Comparison of ENCODE assay signal across 8 mouse cellular contexts in the genomic region with DNA sequence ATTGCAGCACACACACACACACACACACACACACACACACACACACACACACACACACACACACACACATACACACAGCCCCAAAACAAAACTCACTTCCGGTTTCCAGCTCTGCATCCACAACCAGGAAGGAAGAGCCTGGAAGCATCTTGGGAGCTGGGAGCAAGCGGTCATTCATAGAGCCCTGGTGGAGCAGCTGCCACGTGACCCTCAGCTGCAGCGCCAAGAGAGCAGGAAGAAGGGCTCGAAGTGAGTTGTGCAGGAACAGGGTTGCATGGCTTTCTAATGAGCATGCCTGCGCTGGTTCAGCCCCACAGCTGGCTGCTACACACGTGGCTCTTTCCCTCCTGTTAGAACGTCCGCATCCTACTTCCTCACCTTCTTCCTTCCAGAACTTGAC. TPM values are rescaled to one million over a fixed set of nuclear protein-coding genes. Genes with fewer than 3 reads are reported as not detected.
A peak's percentile ranks its signal among the peaks of the same experiment; 100 is the strongest.
DNase-seq lines count a peak whose midpoint lies in the region; ATAC-seq and TF ChIP-seq lines count a peak whose summit lies in the region.

No protein-coding gene starts in this region.

- H3K4me2 ChIP-seq in CH12.LX (ENCODE audit: insufficient read depth, low read depth, poor library complexity, severe bottlenecking): no peak overlapping the region
- peak overlapping the region; percentile 27 for H3K4me2 ChIP-seq in limb, embryonic 14.5 days (replicated peaks; ENCODE audit: low read depth, low read length, severe bottlenecking)

- H3K36me3 ChIP-seq in CH12.LX (replicated peaks in 1 of 2; ENCODE audit: control insufficient read depth in 1 of 2, insufficient read depth in 1 of 2, low read length in 1 of 2): no peaks in the 10 kb centered on the region
- no peaks in the 10 kb centered on the region for H3K36me3 ChIP-seq in limb, embryonic 14.5 days (ENCODE audit: control insufficient read depth, insufficient read depth, low read length)

- intact Hi-C loops in heart, postnatal 14 days (cut with DNase I): no loop called here

- no peaks in the 10 kb centered on the region for H3K79me2 ChIP-seq in CH12.LX (replicated peaks; ENCODE audit: control insufficient read depth, extremely low read depth, insufficient read depth, poor library complexity, severe bottlenecking)

- no peak for ATAC-seq in limb, embryonic 14.5 days (ENCODE audit: low FRiP score, low read depth)

- no peak for DNase-seq in CH12.LX (ENCODE audit: extremely low read depth)
- peak; percentile 37 for DNase-seq in brain, embryonic 14.5 days (ENCODE audit: low read depth)
- peak; percentile 48 to 62 for DNase-seq in heart, postnatal 14 days
- no peak for DNase-seq in limb, embryonic 14.5 days (ENCODE audit: low spot score)
- no peak for DNase-seq in urinary bladder, postnatal 36 days (ENCODE audit: low spot score in 2 of 2)
- no peak for DNase-seq in spleen, postnatal 10 days (ENCODE audit: low spot score in 2 of 2)
- no peak for DNase-seq in layer of hippocampus, adult 9-10 months (ENCODE audit: low spot score)
- no peak for DNase-seq in urinary bladder, postnatal 25 days (ENCODE audit: low spot score)

- H3K27ac ChIP-seq in CH12.LX (ENCODE audit: insufficient read depth, low read depth): no peak overlapping the region
- no peak overlapping the region for H3K27ac ChIP-seq in limb, embryonic 14.5 days (replicated peaks; ENCODE audit: low read depth, low read length)

- H3K9ac ChIP-seq in CH12.LX (ENCODE audit: insufficient read depth, low read depth): no peak overlapping the region
- H3K9ac ChIP-seq in limb, embryonic 14.5 days (ENCODE audit: low read depth, low read length, severe bottlenecking): no peak overlapping the region

- H3K4me1 ChIP-seq in CH12.LX (ENCODE audit: control insufficient read depth in 1 of 2, insufficient read depth in 2 of 2): peaks cover 4 to 18% of the 10 kb centered on the region in 2 experiments; a peak in 3 of 4 replicates
- peaks cover 45% of the 10 kb centered on the region for H3K4me1 ChIP-seq in limb, embryonic 14.5 days (ENCODE audit: control insufficient read depth, insufficient read depth, low read length)

- TF ChIP-seq EP300 in CH12.LX (IDR thresholded peaks at IDR 0.05; ENCODE audit: low read length): no peak

- no peaks in the 10 kb centered on the region for H3K27me3 ChIP-seq in CH12.LX (replicated peaks)
- H3K27me3 ChIP-seq in limb, embryonic 14.5 days (ENCODE audit: control insufficient read depth, insufficient read depth, low read length): no peaks in the 10 kb centered on the region

- no peaks in the 10 kb centered on the region for H3K9me3 ChIP-seq in CH12.LX (replicated peaks; ENCODE audit: low read length)
- no peaks in the 10 kb centered on the region for H3K9me3 ChIP-seq in limb, embryonic 14.5 days (ENCODE audit: control insufficient read depth, low read length)

- TF ChIP-seq CTCF in CH12.LX (conservative IDR thresholded peaks at IDR 0.05 in 1 of 2, IDR thresholded peaks at IDR 0.05 in 1 of 2; ENCODE audit: low read depth in 2 of 2, low read length in 2 of 2): no peak
- TF ChIP-seq CTCF in brain, embryonic 14.5 days (IDR thresholded peaks at IDR 0.05; ENCODE audit: borderline replicate concordance, extremely low read depth, insufficient read depth, insufficient read length): no peak

- no peak for TF ChIP-seq RAD21 in CH12.LX (IDR thresholded peaks at IDR 0.05; ENCODE audit: low read depth, low read length)

- H3K4me3 ChIP-seq in CH12.LX (replicated peaks in 1 of 3; ENCODE audit: low read depth in 2 of 3, low read length in 2 of 3, poor library complexity in 1 of 3): no peak overlapping the region
- no peak overlapping the region for H3K4me3 ChIP-seq in limb, embryonic 14.5 days (replicated peaks; ENCODE audit: low read length)

- WGBS in limb, embryonic 14.5 days: 21% methylated on average over 8 of the region's 9 CpGs

- dilution Hi-C loops in CH12.LX (cut with MboI; ENCODE audit: extremely low pct_ligation_motif_present, extremely low pct_unique_long_range_greater_than_20kb, low sequenced_read_pairs): no loop called here

- in situ Hi-C loops in CH12.LX (cut with MboI; ENCODE audit: low pct_ligation_motif_present, low pct_unique_long_range_greater_than_20kb, low sequenced_read_pairs): no loop called here

- TF ChIP-seq POLR2A in CH12.LX (IDR thresholded peaks at IDR 0.05; ENCODE audit: low read depth, low read length): no peak
- no peak for TF ChIP-seq POLR2A in brain, embryonic 14.5 days (IDR thresholded peaks at IDR 0.05; ENCODE audit: borderline replicate concordance, extremely low read depth, insufficient read depth, insufficient read length, poor library complexity, severe bottlenecking)
- no peak for TF ChIP-seq POLR2A in limb, embryonic 14.5 days (IDR thresholded peaks at IDR 0.05; ENCODE audit: borderline replicate concordance, extremely low read depth, insufficient read depth, insufficient read length)

TF ChIP-seq in CH12.LX, 34 proteins besides CTCF, POLR2A, EP300 and RAD21:
- TF ChIP-seq USF1 (IDR thresholded peaks at IDR 0.05; ENCODE audit: low read depth, low read length): peak; percentile 26; the same call in 1 of the 2 replicates
- no peak for TF ChIP-seq ZNF384 (IDR thresholded peaks at IDR 0.05; ENCODE audit: low read depth, low read length)
- no peak for TF ChIP-seq SIN3A (IDR thresholded peaks at IDR 0.05; ENCODE audit: low read length)
- no peak for TF ChIP-seq CHD2 (IDR thresholded peaks at IDR 0.05; ENCODE audit: low read length)

RNA-seq across cellular contexts. Expression of a gene that starts 25.3 kb away (rescaled TPM):
- not detected in 2 replicates for total RNA-seq in CH12.LX (2012; rRNA removed)
- total RNA-seq in CH12.LX (2014; rRNA removed): 0.42 TPM in 1 of 2 replicates, not detected in the other
- polyA plus RNA-seq in CH12.LX (2012; ENCODE audit: insufficient read length, low read depth): 1.3 and 2.1 TPM in 2 replicates
- not detected in 2 replicates for polyA plus RNA-seq in brain, embryonic 14.5 days (2012; rRNA removed)
- total RNA-seq in heart, postnatal 14 days (2021): 1 to 10 TPM; 3.3 to 6.1 TPM
- polyA plus RNA-seq in limb, embryonic 14.5 days (2012; rRNA removed): not detected in 2 replicates
- polyA plus RNA-seq in limb, embryonic 14.5 days (2014; fragmentation: Nextera tagmentation; extraction: Ambion mirVana): not detected in 2 replicates

RNA-seq across cellular contexts. Expression of a gene that starts 40.5 kb away (rescaled TPM):
- 4.6 and 7.0 TPM in 2 replicates for total RNA-seq in CH12.LX (2012; rRNA removed)
- total RNA-seq in CH12.LX (2014; rRNA removed): 3.2 and 3.6 TPM in 2 replicates
- 2.2 and 2.8 TPM in 2 replicates for polyA plus RNA-seq in CH12.LX (2012; ENCODE audit: insufficient read length, low read depth)
- 21.4 and 27.0 TPM in 2 replicates for polyA plus RNA-seq in brain, embryonic 14.5 days (2012; rRNA removed)
- 1 to 10 TPM; 5.4 to 7.9 TPM for total RNA-seq in heart, postnatal 14 days (2021)
- polyA plus RNA-seq in limb, embryonic 14.5 days (2012; rRNA removed): 13.3 and 14.1 TPM in 2 replicates
- 12.9 and 15.0 TPM in 2 replicates for polyA plus RNA-seq in limb, embryonic 14.5 days (2014; fragmentation: Nextera tagmentation; extraction: Ambion mirVana)

Comparison
In these comparisons a context has a peak if more than half of its experiments do, and no peak if none do; other contexts are left out.
1. DNase-seq: peak in brain, embryonic 14.5 days (single experiment) and heart, postnatal 14 days (2 of 2); none in CH12.LX (single experiment), limb, embryonic 14.5 days (single experiment), urinary bladder, postnatal 36 days (0 of 2), spleen, postnatal 10 days (0 of 2), layer of hippocampus, adult 9-10 months (single experiment) and urinary bladder, postnatal 25 days (single experiment).